Mouse (Mus musculus) granulocyte monocyte progenitor cell, adult 5-6 weeks (primary cell): Measurements from ENCODE around the gene C5ar2. TPM values are rescaled to one million over a fixed set of nuclear protein-coding genes. Genes with fewer than 3 reads are reported as not detected.
"Not testable (repeated sequence)": the region's sequence is repeated elsewhere in the genome, so short reads cannot be mapped to it uniquely, and the experiment has no call there.

Experiments used
- ATAC-seq: replicated peaks from 2 replicates; pipeline ENCODE4 v1.8.0; 2016; ENCODE audit warnings: mild to moderate bottlenecking, moderate TSS enrichment, inconsistent platforms; ENCODE audit not compliant: poor library complexity, severe bottlenecking
- total RNA-seq, 2 experiments: library from RNA; stranded (forward) in 1 of 2; stranded (reverse) in 1 of 2; fragments of 200-712, 200-1000 nt in 1 of 2; fragments of >200 nt in 1 of 2; fragmentation: Nextera tagmentation in 1 of 2; gene quantifications; 2 replicates each; pipeline ENCODE4 v1.2.3; 2014 to 2017

Gene C5ar2
- total RNA-seq, 2 experiments from 2014 or later: 0.15 to 0.93 TPM

- ATAC-seq: peak; percentile 18
These were observed 15.2 kb upstream of the C5ar2 start, which contains the start of gene C5ar1 for GRCm38 (mm10) chr7:16259110-16259590. Gene C5ar1 (minus strand): TSS chr7:16259540.

GRCm38 (mm10) chr7:16257830-16258229 is 13.9 kb upstream of the C5ar2 start:
- peak; percentile 94 for ATAC-seq

GRCm38 (mm10) chr7:16255963-16256362 is 12.0 kb upstream of the C5ar2 start:
- not testable (repeated sequence) for ATAC-seq

- ATAC-seq: peak; percentile 11; the same call in 1 of the 2 replicates
These were observed 10.2 kb upstream of the C5ar2 start for GRCm38 (mm10) chr7:16254195-16254594.

- ATAC-seq: peak; percentile 96
These were observed 6.7 kb upstream of the C5ar2 start for GRCm38 (mm10) chr7:16250687-16251086.

- ATAC-seq: peak; percentile 38
These were observed 2.0 kb upstream of the C5ar2 start for GRCm38 (mm10) chr7:16245958-16246357.

GRCm38 (mm10) chr7:16242198-16242597 is 1.8 kb downstream of the C5ar2 start:
- ATAC-seq: no peak

GRCm38 (mm10) chr7:16241787-16242186 is 2.2 kb downstream of the C5ar2 start:
- ATAC-seq: no peak

- no peak for ATAC-seq
These were observed 3.0 kb downstream of the C5ar2 start for GRCm38 (mm10) chr7:16240978-16241303.

- ATAC-seq: no peak
These were observed 3.5 kb downstream of the C5ar2 start for GRCm38 (mm10) chr7:16240281-16240977.

- peak; percentile 71 for ATAC-seq
These were observed 4.4 kb downstream of the C5ar2 start for GRCm38 (mm10) chr7:16239554-16239997.

GRCm38 (mm10) chr7:16229869-16230268 is 14.1 kb downstream of the C5ar2 start:
- no peak for ATAC-seq

- ATAC-seq: peak; percentile 93
These were observed 22.2 kb downstream of the C5ar2 start, which contains the start of gene Dhx34 for GRCm38 (mm10) chr7:16221582-16222272. Gene Dhx34 (minus strand): TSS chr7:16222037.

- ATAC-seq: no peak
These were observed 30.0 kb downstream of the C5ar2 start for GRCm38 (mm10) chr7:16213986-16214385.

- ATAC-seq: no peak
These were observed 30.8 kb downstream of the C5ar2 start for GRCm38 (mm10) chr7:16213196-16213595.

- ATAC-seq: 0 out of 2 replicates have a peak, but pooled peaks have one; percentile 28
These were observed 33.0 kb downstream of the C5ar2 start for GRCm38 (mm10) chr7:16210862-16211365.

- no peak for ATAC-seq
These were observed 34.9 kb downstream of the C5ar2 start for GRCm38 (mm10) chr7:16208781-16209665.

GRCm38 (mm10) chr7:16207496-16207895 is 36.5 kb downstream of the C5ar2 start:
- peak; percentile 40 for ATAC-seq

- ATAC-seq: no peak
These were observed 36.9 kb downstream of the C5ar2 start for GRCm38 (mm10) chr7:16207076-16207475.

GRCm38 (mm10) chr7:16204791-16205190 is 39.2 kb downstream of the C5ar2 start:
- ATAC-seq: no peak; the same call in 1 of the 2 replicates
